Mouse (Mus musculus) cerebellum, adult 9-10 months (tissue): ENCODE data around the gene Zkscan6.
A peak's percentile ranks its signal among the peaks of the same experiment; 100 is the strongest.

Experiments used
- DNase-seq: peaks from one replicate; pipeline ENCODE4 v3.0.0; 2022

Gene Zkscan6

DNA sequence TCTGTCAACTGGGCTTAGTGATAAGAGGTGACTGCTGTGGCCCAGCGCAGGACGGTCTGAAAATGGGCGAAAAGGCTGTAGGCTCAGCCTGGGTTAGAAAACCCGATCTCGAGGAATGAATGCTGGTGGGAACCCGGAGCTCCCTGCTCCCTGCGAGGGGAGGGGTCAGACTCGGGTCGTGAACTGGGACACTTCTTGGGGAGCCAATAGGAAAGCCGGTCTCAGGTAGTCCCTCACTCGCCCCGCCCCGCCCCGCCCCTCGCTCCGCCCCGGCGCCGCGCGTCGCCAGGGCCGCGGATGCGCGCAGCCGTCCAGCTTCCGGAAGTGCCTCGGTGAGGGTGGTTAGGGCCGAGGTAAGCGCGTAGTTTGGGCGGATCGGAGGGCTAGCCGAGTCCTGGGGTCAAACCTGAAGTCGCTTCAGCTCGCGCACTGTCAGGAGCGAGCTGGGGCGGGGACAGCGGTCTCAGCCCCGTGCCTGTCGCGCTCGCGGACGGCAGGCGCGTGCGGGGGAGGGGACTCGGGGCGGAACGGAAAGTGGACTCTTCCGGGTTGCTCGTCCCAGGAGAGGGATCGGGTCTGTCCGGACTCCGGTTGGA is at the start of gene Zkscan6:
Gene Zkscan6, plus strand, starts transcription at position 267 of the 596 bp plus-strand sequence.
- peak; percentile 93 for DNase-seq

DNA sequence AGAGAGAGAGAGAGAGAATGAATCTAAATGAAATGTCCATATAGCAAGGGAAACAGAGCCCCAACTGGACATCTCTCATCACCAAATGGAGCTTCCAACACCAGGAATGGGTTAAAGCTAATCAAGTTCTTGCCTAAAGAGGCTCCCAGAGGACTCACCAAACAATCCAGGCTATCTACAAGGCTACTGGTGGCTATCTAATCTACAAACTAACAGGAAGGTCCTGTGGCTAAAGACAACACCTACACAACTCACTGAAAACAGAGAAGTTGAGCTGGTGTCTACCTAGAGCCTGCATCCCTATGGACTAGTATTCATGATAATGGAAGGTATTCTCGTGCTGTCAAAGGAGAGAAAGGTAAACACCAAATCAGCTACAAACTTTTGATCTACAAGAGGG is 47.6 kb upstream of the Zkscan6 start:
- no peak for DNase-seq

DNA sequence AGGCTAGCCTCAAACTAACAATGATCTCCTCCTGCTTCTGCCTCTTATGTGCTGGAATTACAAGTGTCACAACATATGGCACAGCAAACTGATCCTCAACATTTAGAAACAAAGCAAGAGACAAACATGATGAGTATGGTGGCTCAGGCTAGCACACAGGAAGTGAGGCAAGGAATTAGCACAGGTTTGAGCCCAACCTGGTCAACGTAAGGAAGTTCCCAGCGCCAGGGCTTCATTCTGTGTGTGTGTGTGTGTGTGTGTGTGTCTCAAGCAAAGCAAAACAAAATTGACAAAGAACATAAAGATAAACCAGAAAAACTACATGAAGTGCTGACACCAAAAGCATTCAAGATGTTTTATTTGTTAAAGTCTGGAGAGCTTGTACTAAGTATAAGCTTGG is 46.1 kb upstream of the Zkscan6 start:
- no peak for DNase-seq

DNA sequence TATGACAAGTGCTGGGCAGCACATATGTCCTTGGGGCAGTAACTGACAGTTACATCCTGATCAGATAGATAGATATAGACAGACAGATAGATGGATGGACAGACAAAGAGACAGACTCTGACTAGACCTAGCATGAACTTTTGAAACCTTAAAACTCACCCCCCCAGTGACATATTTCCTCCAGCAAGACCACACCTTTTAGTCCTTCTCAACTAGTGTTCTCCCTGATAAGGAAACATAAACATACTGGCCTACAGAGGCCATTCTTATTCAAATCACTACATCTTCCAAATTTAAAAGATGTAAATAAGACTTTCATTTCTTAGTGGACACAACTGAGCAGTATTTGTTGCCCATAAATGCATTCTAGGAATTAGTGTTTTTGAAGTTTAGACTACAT is 38.5 kb upstream of the Zkscan6 start:
- no peak for DNase-seq

DNA sequence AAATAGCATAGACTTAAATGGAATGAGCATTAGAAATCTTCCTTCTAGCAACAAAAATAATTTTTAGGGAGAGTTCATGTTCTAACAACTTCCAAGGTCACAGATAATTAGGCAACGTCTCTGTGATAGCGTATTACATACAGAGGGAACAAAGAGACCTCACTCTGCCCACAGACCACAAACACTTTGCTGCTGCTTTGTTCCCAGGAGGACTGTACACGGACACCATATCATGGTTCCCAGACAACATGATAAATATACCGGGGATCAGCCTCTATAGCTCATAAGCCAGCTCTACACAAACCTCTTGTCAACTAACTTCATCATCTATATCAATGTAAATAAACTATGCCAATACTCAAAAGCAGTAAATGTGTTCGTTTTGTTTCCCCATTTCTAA is 37.0 kb upstream of the Zkscan6 start:
- no peak for DNase-seq

DNA sequence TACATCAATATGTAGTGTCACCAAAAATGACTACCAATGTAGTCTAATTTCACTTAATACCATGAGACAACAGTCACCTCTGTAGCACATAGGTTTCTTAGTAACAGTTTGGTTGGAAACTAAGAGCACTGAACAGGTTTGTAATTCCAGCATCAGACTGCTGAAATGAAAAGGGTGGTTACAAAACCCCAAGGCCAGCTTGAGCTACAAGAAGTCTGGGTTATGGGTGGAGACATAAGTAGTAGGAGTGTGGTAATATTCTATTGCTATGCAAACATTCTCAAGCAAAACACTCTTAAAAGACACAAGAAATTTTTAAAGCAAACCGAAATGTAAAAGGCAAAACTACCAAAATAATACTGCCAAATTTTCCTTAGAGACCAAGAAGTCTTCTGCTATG is 35.4 kb upstream of the Zkscan6 start:
- no peak for DNase-seq

DNA sequence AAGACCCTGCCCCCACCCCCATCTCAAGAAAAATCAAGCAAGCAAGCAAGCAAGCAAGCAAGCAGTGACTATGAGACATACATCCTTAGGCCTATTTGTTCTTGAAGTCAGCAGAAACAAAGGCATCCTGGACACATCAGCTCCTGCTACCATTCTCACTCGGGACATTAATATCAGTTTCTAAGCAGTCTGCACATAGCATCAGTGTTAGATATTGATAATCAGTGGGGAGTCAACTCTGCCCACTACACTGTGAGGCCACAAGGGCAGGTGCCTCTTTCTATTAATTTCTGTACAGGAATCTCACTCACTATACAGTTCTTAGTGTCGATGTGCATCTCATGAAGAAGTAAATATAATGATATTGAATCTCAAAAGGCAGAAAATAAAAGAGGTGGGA is 33.4 kb upstream of the Zkscan6 start:
- DNase-seq, result no peak

DNA sequence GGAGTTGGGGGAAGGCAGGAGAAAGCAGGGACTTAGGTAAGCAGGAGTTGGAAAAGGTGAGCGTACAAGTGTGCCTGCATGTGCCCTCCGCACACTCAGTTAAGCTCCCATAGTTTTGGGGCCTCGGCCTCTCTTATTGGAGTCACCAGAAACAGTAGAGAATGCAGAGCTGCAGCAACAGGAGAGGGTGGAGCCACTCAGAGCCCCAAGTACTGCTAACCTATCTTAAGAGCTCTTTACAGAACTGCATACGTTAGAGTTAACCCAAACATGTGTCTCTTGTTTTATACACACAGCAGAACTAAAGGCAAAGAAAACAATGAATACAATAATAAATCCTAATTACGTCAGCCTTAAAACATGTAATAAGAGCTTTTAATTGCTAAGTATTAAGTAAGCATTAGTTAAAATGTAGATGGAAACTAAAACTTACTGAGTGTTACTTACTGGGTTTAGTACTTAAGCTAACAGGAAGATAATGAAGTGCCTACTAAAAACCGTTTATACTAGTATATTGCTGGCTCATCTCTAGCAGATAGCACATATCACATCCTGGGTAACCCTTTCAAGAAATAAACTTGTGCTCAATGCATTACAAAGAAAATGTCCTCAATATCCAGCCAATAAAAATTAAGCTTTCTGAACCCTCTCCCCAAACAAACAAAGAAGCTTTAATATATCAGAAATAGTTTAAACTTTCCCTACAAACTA is 32.9 kb upstream of the Zkscan6 start:
- DNase-seq, result no peak

DNA sequence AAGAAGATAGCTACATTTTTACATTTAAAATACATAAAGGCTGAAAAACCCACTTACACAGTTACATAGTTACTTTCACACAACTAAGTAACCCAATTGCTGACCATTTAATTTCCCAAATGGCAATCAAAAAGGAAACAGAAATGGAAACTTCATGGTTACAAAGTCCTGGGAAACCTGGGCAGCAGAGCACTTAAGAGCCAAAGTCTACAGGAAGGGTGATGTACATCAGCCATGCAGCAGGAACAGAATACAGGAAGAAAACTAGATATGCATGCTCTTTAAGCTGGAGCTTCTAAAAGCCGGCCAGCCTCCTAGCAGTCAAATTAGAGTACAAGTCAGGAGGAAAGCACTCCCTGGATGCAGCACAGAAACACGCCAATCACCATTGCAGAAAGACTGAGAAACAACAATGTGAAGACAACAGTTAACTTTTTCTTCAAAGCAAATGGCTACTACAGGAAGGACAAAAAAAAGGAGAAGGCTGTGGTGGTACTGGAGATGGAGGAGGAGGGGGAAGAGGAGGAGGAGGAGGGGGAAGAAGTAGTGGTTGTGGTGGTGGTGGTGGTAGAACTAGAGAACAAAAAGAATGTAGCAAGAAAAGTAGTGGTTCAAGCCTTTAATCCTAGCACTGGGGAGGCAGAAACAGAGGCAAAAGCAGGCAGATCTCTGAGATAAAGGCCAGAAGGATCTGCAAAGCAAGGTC is 29.9 kb upstream of the Zkscan6 start:
- DNase-seq, result no peak

DNA sequence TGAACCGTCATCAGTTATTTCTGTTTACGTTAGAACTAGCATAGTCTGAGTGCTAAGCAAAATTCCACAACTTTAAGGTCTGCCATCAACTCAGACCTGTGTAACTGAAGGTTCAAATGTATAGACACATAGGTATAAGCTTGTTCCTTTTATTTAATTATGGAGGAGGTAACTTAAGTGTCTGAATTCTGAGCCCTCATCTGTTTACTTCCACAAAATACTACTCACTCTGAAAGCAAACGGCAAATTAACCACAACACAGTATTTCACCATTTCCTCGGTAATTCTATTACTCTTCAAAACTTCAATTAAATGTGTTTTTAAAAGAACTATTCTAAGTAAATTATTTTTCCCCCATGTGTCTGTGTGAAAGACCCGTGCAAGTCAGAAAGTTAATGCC is 29.2 kb upstream of the Zkscan6 start:
- no peak for DNase-seq

DNA sequence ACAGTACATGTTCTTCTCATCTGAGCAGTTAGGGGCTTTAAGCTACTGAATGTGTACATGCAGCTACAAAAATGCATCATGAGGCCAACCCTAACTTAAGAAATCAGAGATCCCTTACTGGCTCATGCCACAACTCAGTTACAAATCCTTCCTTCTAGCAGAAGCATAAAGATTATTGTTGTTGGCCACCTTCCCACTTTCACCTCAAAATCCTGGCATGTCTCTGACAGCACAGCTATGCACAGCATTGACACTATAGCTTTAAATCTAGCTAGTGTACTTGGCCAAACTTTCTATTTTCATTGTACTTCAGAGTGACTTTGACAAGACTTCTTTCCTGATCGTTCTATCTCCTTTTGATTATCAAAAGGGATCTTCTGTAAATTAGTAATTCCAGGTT is 27.9 kb upstream of the Zkscan6 start:
- DNase-seq, result no peak

DNA sequence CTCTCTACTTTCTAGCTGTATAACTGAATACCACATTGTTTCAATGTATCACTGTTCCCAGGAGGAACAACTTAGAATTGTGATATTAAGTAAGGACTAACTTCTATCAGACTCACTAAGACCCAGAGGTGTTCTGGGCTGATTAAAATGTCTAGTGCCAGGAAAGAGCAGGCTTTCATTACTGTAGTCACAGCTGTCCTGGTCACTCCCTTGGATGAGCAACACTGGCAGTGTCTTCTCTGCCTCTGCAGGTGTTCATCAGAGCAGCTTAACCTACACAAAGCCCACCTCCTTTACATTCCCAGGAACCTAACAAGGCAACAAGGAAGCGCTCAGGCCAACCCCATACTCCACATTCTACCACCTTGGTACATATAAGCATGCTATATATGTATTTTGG is 27.4 kb upstream of the Zkscan6 start:
- no peak for DNase-seq

DNA sequence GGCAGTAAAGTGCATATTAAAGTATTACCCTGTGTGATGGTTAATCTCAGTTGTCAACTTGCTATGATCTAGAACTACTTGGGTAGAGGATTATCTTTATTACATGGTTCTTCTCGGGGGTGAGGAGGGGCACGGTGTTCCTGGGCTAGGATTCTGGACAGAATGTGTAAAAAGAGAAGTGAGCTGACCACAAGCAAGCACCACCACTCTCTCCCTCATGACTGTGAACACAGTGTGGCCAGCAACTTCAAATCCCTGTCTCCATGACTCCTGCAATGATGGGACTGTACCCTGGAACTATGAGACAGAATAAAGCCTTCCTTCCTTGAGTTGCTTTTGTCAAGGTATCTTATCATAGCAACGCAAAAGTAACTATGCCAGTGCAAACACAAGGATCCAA is 25.4 kb upstream of the Zkscan6 start:
- DNase-seq, result no peak

DNA sequence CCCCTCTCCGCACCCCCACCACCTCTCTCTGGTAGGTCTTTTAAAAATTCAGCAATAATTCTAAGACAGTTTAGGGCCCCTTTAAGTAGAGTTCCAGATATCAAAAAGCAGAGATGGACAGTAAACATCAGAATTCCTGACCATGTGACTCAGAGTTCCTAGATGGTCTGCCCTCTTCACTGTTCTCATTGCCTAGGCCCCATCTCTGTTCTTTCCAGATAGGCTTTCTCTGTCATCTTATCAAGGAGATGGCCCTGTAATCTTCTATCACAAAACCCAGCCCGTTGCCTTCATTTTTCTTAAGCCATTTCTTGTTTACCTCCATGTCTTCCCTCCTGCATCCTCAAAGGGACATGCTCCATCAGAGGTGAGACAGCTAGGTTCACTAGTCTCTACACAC is 20.8 kb upstream of the Zkscan6 start:
- DNase-seq, result no peak

DNA sequence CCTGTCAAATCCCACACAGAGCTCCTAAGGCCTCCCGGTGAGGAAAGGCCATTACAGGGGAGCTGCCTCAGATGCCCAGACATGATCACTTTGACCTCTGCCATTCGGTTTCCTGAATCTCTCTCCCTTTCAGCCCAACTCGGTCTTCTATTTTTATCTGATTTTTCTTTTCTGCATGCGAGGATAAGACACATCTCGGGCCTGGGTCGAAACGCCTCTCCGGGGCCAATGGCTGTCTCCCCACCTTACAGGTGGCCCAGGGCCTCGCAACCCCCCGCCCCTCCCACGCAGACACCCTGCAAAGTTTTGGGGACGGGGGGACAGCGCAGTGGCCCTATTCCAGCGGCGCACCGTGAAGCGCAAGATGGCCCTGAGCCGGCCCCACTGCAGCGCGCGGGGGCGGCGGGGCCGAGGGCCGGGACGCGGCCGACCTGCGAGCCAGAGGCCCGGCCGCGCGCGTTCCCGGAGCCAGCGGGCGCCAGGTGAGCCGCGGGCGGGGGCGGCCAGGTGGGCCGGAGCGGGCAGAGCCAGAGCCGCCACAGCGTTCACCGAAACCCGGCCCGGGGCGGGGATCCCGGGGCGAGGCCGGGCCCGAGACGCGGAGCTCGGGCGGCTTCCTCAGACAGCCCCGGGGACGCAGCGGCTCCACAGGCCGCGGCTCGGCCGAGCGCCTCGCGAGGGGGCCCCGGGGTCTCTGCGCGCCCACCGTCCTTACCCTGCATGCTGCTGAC is 19.4 kb upstream of the Zkscan6 start:
- no peak for DNase-seq

DNA sequence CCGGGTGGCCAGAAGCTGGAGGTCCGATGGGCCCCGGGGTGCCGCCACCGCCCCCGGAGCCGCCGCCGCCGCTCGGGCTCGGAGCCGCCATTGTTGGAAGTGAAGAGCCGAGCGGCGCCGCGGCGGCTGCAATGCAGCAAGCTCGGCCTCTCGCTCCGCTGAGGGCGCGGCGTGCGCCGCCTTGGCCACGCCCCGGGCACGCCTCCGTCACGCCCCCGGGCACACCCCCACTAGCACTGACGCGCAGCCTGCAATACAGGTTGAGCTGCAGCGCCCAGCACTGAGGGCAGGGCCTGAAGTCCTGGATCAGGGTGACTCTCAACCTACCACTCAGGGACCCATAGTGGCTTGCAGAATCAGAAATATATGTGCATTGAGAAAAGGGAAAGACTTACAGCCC is 18.8 kb upstream of the Zkscan6 start, which contains the start of gene Map2k4:
Gene Map2k4, minus strand, starts transcription at position 144 of the 400 bp plus-strand sequence.
- DNase-seq, result peak; percentile 92

DNA sequence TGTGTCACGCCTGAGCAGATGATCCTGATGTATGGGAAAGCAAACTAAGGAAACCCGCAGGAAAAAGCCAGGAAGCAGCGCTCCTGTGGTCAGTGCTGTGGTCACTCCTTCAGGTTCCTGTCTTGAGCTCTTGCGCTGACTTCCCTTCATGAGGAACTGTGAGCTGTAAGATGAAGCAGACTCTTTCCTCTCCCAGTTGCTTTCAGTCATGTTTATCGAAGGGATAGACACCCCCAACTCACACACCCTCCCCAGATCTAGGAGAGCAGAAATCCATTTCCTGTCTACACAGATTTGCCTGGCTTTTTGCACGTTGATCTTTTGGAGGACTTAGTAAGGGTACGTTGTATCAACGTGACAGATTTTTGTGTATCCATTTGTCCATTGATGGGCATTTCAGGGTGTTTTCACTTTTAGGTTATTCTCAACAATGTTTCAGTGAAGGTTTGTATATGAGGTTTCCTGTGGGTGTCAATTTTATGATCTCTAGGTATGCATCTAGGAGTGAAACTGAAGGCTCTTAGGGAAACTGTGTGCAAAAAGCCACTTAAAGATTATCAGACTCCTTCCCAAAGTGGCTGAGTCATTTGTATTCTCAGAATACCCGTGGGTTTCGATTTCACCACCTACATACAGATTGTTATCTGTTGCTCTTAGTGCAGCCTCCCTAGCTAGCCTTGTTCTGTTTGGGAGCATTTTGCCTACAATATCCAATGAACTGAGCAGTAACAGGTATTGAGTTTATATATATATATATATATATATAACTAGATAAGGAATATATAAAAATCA is 12.4 kb upstream of the Zkscan6 start:
- DNase-seq, result no peak

DNA sequence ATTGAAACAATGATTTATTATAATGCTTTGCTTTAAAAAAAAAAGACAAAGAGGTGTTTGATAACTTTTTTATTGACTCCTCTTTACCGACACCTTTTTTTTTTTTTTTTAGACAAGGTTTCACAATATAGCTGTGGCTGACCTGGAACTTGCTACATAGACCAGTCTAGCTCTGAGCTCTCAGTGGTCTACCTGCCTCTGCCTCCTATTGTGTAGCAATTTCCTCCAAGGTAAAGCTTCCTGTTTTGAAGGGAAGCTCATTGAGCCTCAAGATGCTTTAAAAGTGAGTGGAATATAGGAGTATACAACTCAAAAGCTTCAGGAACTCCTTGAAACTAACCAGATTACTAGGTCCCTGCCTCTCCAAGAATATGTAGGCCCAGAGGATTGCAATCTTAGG is 11.1 kb upstream of the Zkscan6 start:
- no peak for DNase-seq

DNA sequence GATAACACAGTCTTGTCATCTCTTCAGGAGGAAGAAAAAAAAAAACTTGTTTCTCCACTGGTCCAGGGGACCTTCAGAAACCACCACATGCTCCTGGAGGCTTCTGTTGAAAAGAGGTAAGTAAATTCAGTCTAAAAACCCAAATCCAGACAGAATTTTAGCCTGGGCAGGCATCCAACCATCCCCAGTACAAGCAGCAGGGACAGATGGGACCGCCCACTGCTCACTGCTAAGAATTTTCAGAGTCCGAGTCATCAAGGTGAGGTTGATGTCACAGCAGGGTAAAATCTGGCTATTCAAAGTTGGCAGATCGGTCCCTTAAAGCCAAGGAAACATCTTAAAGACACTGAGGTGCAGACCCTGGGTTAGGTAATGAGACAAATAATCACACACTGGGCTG is 5.1 kb upstream of the Zkscan6 start:
- DNase-seq, result peak; percentile 96

DNA sequence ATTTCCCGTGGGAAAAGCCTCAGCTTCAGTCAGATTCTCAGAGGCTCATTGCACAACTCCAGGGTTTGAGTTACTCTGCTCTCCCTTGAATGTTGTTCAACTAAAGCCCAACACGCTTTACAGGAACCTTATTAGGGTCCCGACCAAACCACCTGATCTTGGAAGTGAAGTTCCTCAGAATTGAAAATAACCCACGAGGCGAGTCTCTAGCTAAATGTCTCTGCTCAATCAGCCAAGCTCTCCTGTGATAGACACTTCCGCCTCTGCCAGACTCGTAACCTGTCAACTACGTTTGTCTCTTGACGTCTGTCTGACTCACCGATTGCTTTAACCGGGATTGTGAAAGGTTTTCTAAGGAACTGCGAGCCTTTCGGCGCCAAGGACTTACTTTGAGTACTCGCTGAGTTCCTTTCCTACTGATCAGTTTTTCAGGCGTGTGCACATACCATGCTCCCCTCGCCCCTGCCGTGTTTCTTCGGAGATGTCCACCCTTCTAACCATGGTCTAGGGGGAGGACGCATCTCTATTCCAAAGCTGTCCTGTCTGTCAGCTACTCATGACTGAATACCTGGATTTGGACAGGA is 562 bp upstream of the Zkscan6 start:
- no peak for DNase-seq

DNA sequence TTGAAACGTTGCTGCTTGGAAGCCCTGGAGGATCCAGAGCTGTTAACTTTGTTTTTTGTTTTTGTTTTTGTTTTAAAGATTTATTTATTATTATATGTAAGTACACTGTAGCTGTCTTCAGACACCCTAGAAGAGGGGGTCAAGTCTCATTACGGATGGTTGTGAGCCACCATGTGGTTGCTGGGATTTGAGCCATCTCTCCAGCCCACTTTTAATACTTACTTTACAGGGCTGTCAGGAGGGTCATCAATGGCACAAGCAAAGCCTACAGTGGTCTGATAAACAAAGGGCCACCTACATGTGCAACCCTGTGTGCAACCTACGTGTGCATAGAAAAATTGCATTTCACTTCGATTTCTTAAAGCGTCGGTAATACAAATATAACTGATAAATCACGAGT is 626 bp downstream of the Zkscan6 start:
- DNase-seq, result no peak

DNA sequence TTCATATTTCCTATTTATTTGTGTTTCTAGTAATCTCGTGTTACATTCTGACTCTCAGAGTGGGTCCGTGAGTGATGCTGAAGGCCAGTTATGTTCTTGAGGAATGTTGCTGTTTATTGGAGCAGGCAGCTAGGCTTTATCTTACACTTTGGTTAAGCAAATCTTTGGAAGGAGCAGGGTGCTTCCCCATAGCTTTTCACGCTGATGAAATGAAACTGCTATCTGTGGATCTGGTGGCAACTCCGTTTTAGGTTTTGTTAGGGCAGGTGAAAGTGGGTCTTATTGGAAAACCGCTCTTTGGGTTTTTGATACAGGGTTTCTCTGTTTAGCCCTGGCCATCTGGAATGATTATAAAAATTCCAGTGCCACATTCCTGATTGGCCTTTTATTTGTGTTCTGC is 5.1 kb downstream of the Zkscan6 start:
- no peak for DNase-seq
